Mouse (Mus musculus): ENCODE results near the gene Arnt2. TPM values are rescaled to one million over a fixed set of nuclear protein-coding genes. Genes with fewer than 3 reads are reported as not detected.
A peak's percentile ranks its signal among the peaks of the same experiment; 100 is the strongest.

Gene Arnt2
- polyA plus RNA-seq, 1 experiment from 2014 or later = 96.8 TPM

- no peak overlapping the region for H3K27ac ChIP-seq
- no peak overlapping the region for H3K4me3 ChIP-seq
These were observed 160.6 kb downstream of the Arnt2 start for GRCm38 (mm10) chr7:84249381-84249780.

GRCm38 (mm10) chr7:84247960-84248665 lies 161.9 kb downstream of the Arnt2 start:
- no peaks in the 10 kb centered on the region for H3K9me3 ChIP-seq
- H3K36me3 ChIP-seq (replicated peaks) = no peaks in the 10 kb centered on the region; the same call in 1 of the 2 replicates
- 18% methylated on average over 3 of the region's 3 CpGs for WGBS
- H3K9ac ChIP-seq = no peak overlapping the region
- H3K27ac ChIP-seq = no peak overlapping the region
- H3K4me2 ChIP-seq = no peak overlapping the region
- no peaks in the 10 kb centered on the region for H3K4me1 ChIP-seq
- ATAC-seq (replicated peaks) = peak; percentile 19
- no peak overlapping the region for H3K4me3 ChIP-seq
- no peaks in the 10 kb centered on the region for H3K27me3 ChIP-seq (replicated peaks)

More at GRCm38 (mm10) chr7:84249381-84249780, 160.6 kb downstream of the Arnt2 start:
- no peaks in the 10 kb centered on the region for H3K4me1 ChIP-seq
- no peaks in the 10 kb centered on the region for H3K27me3 ChIP-seq (replicated peaks)
- H3K36me3 ChIP-seq (replicated peaks) = no peaks in the 10 kb centered on the region; the same call in 1 of the 2 replicates
- 57% methylated on average over 7 of the region's 7 CpGs for WGBS
- no peak for ATAC-seq (replicated peaks)
- H3K9ac ChIP-seq = no peak overlapping the region
- no peaks in the 10 kb centered on the region for H3K9me3 ChIP-seq
- no peak overlapping the region for H3K4me2 ChIP-seq

- H3K4me1 ChIP-seq = no peaks in the 10 kb centered on the region
- no peak overlapping the region for H3K4me3 ChIP-seq
- 84% methylated on average over 5 of the region's 5 CpGs for WGBS
- no peak overlapping the region for H3K4me2 ChIP-seq
- no peak overlapping the region for H3K27ac ChIP-seq
- no peak overlapping the region for H3K9ac ChIP-seq
- H3K27me3 ChIP-seq (replicated peaks) = no peaks in the 10 kb centered on the region
- no peak for ATAC-seq (replicated peaks)
- H3K36me3 ChIP-seq (replicated peaks) = no peaks in the 10 kb centered on the region; the same call in 1 of the 2 replicates
- H3K9me3 ChIP-seq = no peaks in the 10 kb centered on the region
These were observed 163.1 kb downstream of the Arnt2 start for GRCm38 (mm10) chr7:84246878-84247277.

GRCm38 (mm10) chr7:84246093-84246492 lies 163.9 kb downstream of the Arnt2 start:
- Histone ChIP-seq H3K9ac (no peak overlapping the region), H3K27me3 (replicated peaks) (no peaks in the 10 kb centered on the region), H3K4me2 (no peak overlapping the region), H3K36me3 (replicated peaks) (no peaks in the 10 kb centered on the region; the same call in 1 of the 2 replicates), H3K9me3 (no peaks in the 10 kb centered on the region), H3K27ac (no peak overlapping the region), H3K4me1 (no peaks in the 10 kb centered on the region), H3K4me3 (no peak overlapping the region)
- 83% methylated on average over 2 of the region's 2 CpGs for WGBS
- no peak for ATAC-seq (replicated peaks)

DNA sequence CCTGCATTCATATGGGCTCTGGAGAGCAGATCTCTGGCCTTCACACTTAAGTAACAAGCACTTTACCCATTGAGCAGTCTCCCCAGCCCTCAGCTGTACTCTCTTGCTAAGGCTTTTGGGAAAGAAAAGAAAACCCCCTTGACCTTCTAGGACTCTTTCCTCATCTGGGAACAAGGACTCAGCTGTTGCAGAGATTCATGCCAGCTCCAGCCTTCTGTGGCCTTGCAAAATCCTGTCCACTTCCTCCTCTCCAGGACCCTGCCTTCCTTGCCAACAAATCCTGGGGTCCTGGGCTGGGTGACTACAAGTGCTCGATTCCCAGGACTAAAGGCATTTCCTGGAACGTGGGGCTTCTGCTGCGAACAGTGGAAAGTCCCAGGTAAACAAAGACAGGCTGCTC lies 169.6 kb downstream of the Arnt2 start:
- ATAC-seq (replicated peaks) = no peak
- H3K9ac ChIP-seq = no peak overlapping the region
- no peak overlapping the region for H3K27ac ChIP-seq
- WGBS = 88% methylated on average over 3 of the region's 3 CpGs
- H3K4me1 ChIP-seq = no peaks in the 10 kb centered on the region
- no peaks in the 10 kb centered on the region for H3K9me3 ChIP-seq
- no peak overlapping the region for H3K4me2 ChIP-seq
- no peaks in the 10 kb centered on the region for H3K36me3 ChIP-seq (replicated peaks)
- H3K4me3 ChIP-seq = no peak overlapping the region
- no peaks in the 10 kb centered on the region for H3K27me3 ChIP-seq (replicated peaks)

DNA sequence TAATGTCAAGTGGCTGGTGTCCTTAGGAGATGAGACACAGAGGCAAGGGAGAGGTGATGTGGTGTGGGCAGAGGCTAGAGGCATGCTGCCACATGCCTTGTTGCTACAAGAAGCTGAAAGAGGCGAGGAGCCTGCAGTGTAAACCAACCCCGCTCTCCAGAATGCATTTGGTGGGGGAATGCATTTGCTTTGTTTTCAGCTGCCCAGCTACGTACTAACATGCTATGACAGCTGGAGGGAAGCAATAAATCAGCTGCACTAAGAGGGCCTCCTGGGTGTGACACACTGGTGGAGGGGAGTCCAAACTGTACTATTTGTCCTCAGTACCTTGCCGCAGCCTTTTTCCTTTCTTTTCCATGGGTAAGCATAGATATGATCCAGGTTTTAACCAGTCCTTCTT lies 172.3 kb downstream of the Arnt2 start:
- no peaks in the 10 kb centered on the region for H3K27me3 ChIP-seq (replicated peaks)
- no peak overlapping the region for H3K4me3 ChIP-seq
- H3K4me2 ChIP-seq = no peak overlapping the region
- no peak overlapping the region for H3K9ac ChIP-seq
- WGBS = 81% methylated on average over 4 of the region's 4 CpGs
- ATAC-seq (replicated peaks) = no peak
- H3K27ac ChIP-seq = no peak overlapping the region
- H3K4me1 ChIP-seq = no peaks in the 10 kb centered on the region
- no peaks in the 10 kb centered on the region for H3K36me3 ChIP-seq (replicated peaks)
- no peaks in the 10 kb centered on the region for H3K9me3 ChIP-seq

DNA sequence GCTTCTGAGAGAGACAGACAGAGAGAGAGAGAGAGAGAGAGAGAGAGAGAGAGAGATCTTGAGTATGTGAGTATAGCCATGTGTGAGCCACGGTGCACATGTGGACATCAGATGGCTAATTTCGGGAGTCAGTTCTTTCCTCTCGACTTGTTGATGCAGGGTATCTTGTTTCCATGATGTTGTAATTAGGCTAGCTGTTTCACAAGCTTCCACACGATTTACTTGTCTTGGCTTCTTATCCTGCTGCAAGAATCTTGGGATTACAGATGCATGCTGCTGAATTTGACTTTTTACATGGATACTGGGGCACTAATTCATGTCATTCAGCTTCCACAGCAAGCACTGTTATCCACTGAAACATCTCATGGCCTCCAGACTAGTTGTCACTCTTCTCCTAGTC lies 178.6 kb downstream of the Arnt2 start:
- Histone ChIP-seq H3K27ac (no peak overlapping the region), H3K4me2 (no peak overlapping the region), H3K9me3 (no peaks in the 10 kb centered on the region), H3K27me3 (replicated peaks) (no peaks in the 10 kb centered on the region), H3K36me3 (replicated peaks) (no peaks in the 10 kb centered on the region), H3K4me1 (no peaks in the 10 kb centered on the region), H3K9ac (no peak overlapping the region), H3K4me3 (no peak overlapping the region)
- ATAC-seq (replicated peaks) = no peak
- WGBS = 85% methylated on average over 4 of the region's 4 CpGs

DNA sequence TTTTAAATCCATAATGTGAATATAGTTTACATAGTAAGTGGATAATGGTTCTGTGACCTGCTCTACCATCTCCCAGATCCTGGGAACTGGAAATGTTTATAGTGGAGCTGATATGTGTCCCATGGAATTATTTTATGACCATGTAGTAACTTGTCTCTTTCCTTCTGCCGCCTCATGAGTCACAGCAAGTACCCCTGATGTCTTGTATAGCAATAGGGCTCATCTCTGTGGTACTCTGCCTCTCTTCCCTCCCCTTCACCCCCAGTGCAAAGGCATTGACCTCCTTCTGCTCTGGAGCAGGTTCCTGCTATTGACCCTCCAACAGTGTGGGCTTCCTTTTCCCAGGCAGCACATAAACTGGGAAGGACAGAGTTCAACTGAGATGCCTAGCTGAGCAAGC lies 182.3 kb downstream of the Arnt2 start:
- H3K9ac ChIP-seq = no peak overlapping the region
- ATAC-seq (replicated peaks) = no peak

DNA sequence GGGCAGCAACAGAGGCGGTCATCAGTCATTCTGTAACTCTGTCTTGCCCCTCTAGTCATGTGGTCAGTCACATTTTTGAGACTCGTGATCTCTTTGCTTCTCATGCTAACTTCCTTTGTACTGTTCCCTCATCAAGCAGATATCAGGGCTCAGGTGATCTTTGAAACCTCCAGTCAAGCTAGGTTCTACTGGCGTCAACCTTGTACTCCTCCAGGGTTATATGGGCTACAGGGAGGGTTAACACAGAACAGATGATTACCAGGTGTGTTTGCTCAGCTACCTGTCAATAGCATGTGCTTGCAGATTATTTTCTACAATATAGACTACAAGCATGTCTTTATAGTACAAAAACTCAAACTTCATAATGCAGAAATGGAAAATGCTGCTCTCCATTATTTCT lies 183.1 kb downstream of the Arnt2 start:
- ATAC-seq (replicated peaks) = no peak

More for the DNA sequence above, 182.3 kb downstream of the Arnt2 start:
- Histone ChIP-seq H3K36me3 (replicated peaks) (no peaks in the 10 kb centered on the region), H3K27me3 (replicated peaks) (no peaks in the 10 kb centered on the region), H3K27ac (no peak overlapping the region), H3K4me1 (no peaks in the 10 kb centered on the region), H3K9me3 (no peaks in the 10 kb centered on the region), H3K4me3 (no peak overlapping the region), H3K4me2 (no peak overlapping the region)
- 88% methylated on average over 1 of the region's 1 CpGs for WGBS

GRCm38 (mm10) chr7:84212112-84212511 lies 197.9 kb downstream of the Arnt2 start:
- WGBS = 54% methylated on average over 1 of the region's 1 CpGs
- H3K9me3 ChIP-seq = no peaks in the 10 kb centered on the region
- no peak for ATAC-seq (replicated peaks)
- H3K4me1 ChIP-seq = peaks cover 6% of the 10 kb centered on the region; the same call in 1 of the 2 replicates
- no peak overlapping the region for H3K4me3 ChIP-seq
- H3K27ac ChIP-seq = no peak overlapping the region
- no peak overlapping the region for H3K9ac ChIP-seq
- H3K4me2 ChIP-seq = no peak overlapping the region
- H3K36me3 ChIP-seq (replicated peaks) = no peaks in the 10 kb centered on the region
- no peaks in the 10 kb centered on the region for H3K27me3 ChIP-seq (replicated peaks)

More for the DNA sequence above, 183.1 kb downstream of the Arnt2 start:
- H3K4me1 ChIP-seq = no peaks in the 10 kb centered on the region
- H3K9ac ChIP-seq = no peak overlapping the region
- no peaks in the 10 kb centered on the region for H3K9me3 ChIP-seq
- H3K27me3 ChIP-seq (replicated peaks) = no peaks in the 10 kb centered on the region
- H3K36me3 ChIP-seq (replicated peaks) = no peaks in the 10 kb centered on the region
- H3K27ac ChIP-seq = no peak overlapping the region
- 89% methylated on average over 3 of the region's 3 CpGs for whole genome bisulfite sequencing
- no peak overlapping the region for H3K4me3 ChIP-seq
- no peak overlapping the region for H3K4me2 ChIP-seq

GRCm38 (mm10) chr7:84210585-84211291 lies 199.2 kb downstream of the Arnt2 start:
- 0 out of 2 replicates have a peak, but pooled peaks have one; percentile 48 for ATAC-seq (replicated peaks)
- Histone ChIP-seq H3K36me3 (replicated peaks) (no peaks in the 10 kb centered on the region), H3K9ac (no peak overlapping the region), H3K4me2 (no peak overlapping the region), H3K4me3 (no peak overlapping the region), H3K9me3 (no peaks in the 10 kb centered on the region), H3K4me1 (peaks cover 6% of the 10 kb centered on the region; the same call in 1 of the 2 replicates), H3K27me3 (replicated peaks) (no peaks in the 10 kb centered on the region), H3K27ac (0 out of 2 replicates have a peak overlapping the region, but pooled peaks have one; percentile 4)
- 52% methylated on average over 10 of the region's 10 CpGs for WGBS

GRCm38 (mm10) chr7:84203981-84204380 lies 206.0 kb downstream of the Arnt2 start:
- 83% methylated on average over 3 of the region's 3 CpGs for WGBS
- H3K9ac ChIP-seq = no peak overlapping the region
- H3K4me3 ChIP-seq = no peak overlapping the region
- H3K27ac ChIP-seq = no peak overlapping the region
- H3K4me1 ChIP-seq = no peaks in the 10 kb centered on the region
- no peaks in the 10 kb centered on the region for H3K9me3 ChIP-seq
- H3K36me3 ChIP-seq (replicated peaks) = no peaks in the 10 kb centered on the region
- H3K27me3 ChIP-seq (replicated peaks) = no peaks in the 10 kb centered on the region
- ATAC-seq (replicated peaks) = no peak
- no peak overlapping the region for H3K4me2 ChIP-seq

Data from midbrain, embryonic 15.5 days (tissue).